Mouse (Mus musculus): ENCODE results near the gene Hnrnpul1. TPM values are rescaled to one million over a fixed set of nuclear protein-coding genes. Genes with fewer than 3 reads are reported as not detected.

Gene Hnrnpul1
- polyA plus RNA-seq, 1 experiment from 2014 or later: 72.9 TPM

DNA sequence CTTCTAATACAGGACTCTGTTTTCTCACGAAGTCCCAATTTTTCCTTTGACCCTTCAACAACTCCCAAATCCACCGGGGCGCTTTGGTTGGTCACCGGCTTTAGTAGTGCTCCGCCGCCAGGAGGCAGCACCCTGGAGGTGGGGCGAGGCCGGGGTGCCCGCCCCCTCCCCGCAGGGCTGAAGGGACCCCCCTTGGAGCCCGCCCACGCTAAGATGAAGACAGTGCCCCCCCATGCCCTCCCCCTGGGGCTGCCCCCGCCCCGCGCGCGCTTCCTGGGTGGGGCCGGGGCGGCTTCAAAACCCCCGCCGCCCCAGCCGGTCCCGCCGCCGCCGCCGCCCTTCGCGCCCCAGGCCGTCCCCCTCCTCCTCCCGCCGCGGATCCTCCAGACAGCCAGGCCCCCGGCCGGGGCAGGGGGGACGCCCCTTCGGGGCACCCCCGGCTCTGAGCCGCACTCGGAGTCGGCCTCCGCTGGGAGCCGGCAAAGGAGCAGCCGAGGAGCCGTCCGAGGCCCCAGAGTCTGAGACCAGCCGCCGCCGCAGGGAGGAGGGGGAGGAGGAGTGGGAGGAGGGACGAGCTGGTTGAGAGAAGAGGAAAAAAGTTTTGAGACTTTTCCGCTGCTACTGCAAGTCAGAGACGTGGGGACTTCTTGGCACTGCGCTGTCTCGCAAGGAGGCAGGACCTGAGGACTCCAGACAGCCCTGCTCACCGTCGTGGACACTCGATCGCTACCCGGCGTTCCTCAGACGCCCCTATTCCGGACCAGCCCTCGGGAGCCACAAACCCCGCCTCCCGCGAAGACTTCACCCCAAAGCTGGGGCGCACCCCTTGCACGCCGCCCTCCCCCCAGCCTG is 67.7 kb downstream of the Hnrnpul1 start, which contains the start of gene Tgfb1:
Gene Tgfb1, plus strand, starts transcription at position 323 of the 852 bp plus-strand sequence.
- under 1% methylated on average over 59 of the region's 69 CpGs for WGBS
- peaks cover 55% of the 10 kb centered on the region for H3K27me3 ChIP-seq
- no peaks in the 10 kb centered on the region for H3K9me3 ChIP-seq
- peaks cover 41% of the 10 kb centered on the region for H3K4me1 ChIP-seq
- peak within 1 kb of the TSS; percentile 88 for H3K4me2 ChIP-seq
- H3K9ac ChIP-seq: peak within 1 kb of the TSS; percentile 80
- ATAC-seq (ENCODE audit: insufficient number of reproducible peaks, insufficient read depth, low FRiP score, low TSS enrichment, low read depth): peak; percentile 34
- peak within 1 kb of the TSS; percentile 65 for H3K4me3 ChIP-seq
- H3K27ac ChIP-seq: peak within 1 kb of the TSS; percentile 85
- H3K36me3 ChIP-seq: peaks cover 8% of the 10 kb centered on the region; the same call in 1 of the 2 replicates

DNA sequence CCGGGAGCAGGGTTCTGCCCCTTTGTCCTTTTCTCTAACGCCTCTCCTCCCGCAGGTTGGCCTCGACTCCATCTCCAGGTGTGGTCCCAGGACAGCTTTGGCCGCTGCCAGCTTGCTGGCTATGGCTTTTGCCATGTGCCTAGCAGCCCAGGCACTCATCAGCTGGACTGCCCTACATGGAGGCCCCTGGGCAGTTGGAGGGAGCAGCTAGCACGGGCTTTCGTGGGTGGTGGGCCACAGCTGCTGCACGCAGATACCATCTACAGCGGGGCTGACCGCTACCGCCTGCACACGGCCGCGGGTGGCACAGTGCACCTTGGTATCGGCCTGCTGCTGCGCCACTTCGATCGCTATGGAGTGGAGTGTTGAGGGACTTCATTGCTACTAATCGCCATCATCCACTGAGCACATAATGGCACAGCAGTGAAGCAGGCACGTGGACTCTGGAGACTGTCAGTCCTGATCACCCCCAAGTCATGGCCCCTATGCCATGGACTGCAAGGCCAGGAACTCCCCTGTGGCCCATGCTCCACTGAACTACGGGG is 68.6 kb downstream of the Hnrnpul1 start:
- H3K27me3 ChIP-seq: peaks cover 50% of the 10 kb centered on the region
- H3K36me3 ChIP-seq: peaks cover 6% of the 10 kb centered on the region; the same call in 1 of the 2 replicates
- WGBS: 67% methylated on average over 21 of the region's 21 CpGs

DNA sequence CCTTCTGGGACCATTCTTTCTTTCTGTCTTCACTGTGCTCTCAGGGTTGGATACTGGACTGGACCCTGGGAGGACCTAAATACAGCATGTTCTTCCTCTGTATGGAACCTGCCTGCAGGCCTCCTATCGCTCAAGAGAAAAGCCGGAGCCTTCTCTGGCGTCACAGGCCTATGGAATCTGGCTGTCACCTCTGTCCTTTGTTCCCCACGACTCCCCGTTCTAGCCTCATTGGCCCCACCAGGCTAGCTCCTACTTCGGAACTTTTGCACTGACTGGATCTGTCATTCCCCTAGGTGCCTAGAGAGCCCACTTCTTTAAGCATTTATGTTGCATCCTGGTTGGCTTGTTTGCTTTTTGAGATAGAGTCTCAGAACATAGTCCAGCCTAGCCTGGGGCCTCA is 69.9 kb downstream of the Hnrnpul1 start:
- peak overlapping the region; percentile 35 for H3K27ac ChIP-seq
- H3K4me3 ChIP-seq: no peak overlapping the region
- peaks cover 53% of the 10 kb centered on the region for H3K4me1 ChIP-seq
- H3K9me3 ChIP-seq: no peaks in the 10 kb centered on the region
- peaks cover 40% of the 10 kb centered on the region for H3K27me3 ChIP-seq
- H3K4me2 ChIP-seq: no peak overlapping the region
- H3K36me3 ChIP-seq: peaks cover 6% of the 10 kb centered on the region; the same call in 1 of the 2 replicates
- H3K9ac ChIP-seq: no peak overlapping the region
- 80% methylated on average over 6 of the region's 6 CpGs for WGBS
- ATAC-seq (ENCODE audit: insufficient number of reproducible peaks, insufficient read depth, low FRiP score, low TSS enrichment, low read depth): no peak

More for the DNA sequence above, 68.6 kb downstream of the Hnrnpul1 start:
- no peaks in the 10 kb centered on the region for H3K9me3 ChIP-seq
- H3K4me1 ChIP-seq: peaks cover 46% of the 10 kb centered on the region
- no peak for ATAC-seq (ENCODE audit: insufficient number of reproducible peaks, insufficient read depth, low FRiP score, low TSS enrichment, low read depth)
- H3K9ac ChIP-seq: no peak overlapping the region
- H3K27ac ChIP-seq: peak overlapping the region; percentile 85; the same call in 1 of the 2 replicates
- H3K4me2 ChIP-seq: peak overlapping the region; percentile 88
- H3K4me3 ChIP-seq: peak overlapping the region; percentile 65

- Histone ChIP-seq H3K27ac (no peak overlapping the region), H3K9ac (no peak overlapping the region), H3K9me3 (no peaks in the 10 kb centered on the region), H3K4me3 (no peak overlapping the region), H3K27me3 (peaks cover 38% of the 10 kb centered on the region), H3K4me2 (no peak overlapping the region), H3K36me3 (peaks cover 6% of the 10 kb centered on the region; the same call in 1 of the 2 replicates), H3K4me1 (peaks cover 44% of the 10 kb centered on the region)
- WGBS: 66% methylated on average over 7 of the region's 7 CpGs
- no peak for ATAC-seq (ENCODE audit: insufficient number of reproducible peaks, insufficient read depth, low FRiP score, low TSS enrichment, low read depth)
Observed at GRCm38 (mm10) chr7:25683474-25684180, 70.9 kb downstream of the Hnrnpul1 start.

DNA sequence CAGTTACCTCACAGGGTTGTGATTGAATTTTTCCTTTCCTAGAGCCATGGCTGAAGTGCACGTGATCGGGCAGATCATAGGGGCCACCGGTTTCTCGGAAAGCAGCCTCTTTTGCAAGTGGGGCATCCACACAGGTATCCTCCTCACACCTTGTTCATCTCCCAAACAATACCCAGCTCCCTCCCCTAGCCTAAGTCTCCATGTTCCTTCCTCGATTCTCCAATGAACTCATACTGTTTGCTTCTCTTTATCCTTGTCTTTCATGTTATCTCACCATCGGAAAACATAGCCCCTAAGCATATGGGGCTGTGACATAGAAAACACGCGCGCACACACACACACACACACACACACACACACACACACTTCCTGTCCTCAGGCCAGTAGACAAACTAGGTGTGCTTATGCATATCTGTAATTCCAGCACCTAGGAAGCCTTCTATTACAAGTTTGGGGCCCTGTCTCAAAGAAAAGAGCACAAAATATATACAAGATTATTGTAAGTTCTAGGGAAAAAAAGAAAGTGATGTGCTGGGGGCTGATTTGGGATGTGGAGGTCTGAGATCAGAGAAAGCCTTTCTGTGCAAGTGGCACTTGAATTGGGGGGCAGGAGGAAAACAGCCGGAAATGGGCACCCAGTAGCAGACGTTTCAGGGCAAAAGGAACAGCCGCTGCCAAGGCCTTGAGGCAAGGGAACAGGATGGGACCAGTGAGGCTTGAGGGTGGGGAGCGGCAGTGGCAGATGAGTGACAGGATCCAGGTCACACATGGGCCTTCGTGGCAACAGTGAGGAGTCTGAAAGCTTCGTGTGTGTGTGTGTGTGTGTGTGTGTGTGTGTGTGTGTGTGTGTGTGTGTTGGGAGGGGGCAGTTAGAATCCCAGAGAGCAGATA is 73.0 kb downstream of the Hnrnpul1 start:
- Histone ChIP-seq H3K27ac (no peak overlapping the region), H3K4me3 (peak overlapping the region; percentile 64), H3K9me3 (no peaks in the 10 kb centered on the region), H3K9ac (peak overlapping the region; percentile 73; the same call in 1 of the 2 replicates), H3K36me3 (peaks cover 6% of the 10 kb centered on the region; the same call in 1 of the 2 replicates), H3K4me1 (peaks cover 31% of the 10 kb centered on the region), H3K27me3 (peaks cover 30% of the 10 kb centered on the region), H3K4me2 (peak overlapping the region; percentile 71)
- ATAC-seq (ENCODE audit: insufficient number of reproducible peaks, insufficient read depth, low FRiP score, low TSS enrichment, low read depth): no peak; the same call in 1 of the 2 replicates
- 57% methylated on average over 14 of the region's 15 CpGs for WGBS

DNA sequence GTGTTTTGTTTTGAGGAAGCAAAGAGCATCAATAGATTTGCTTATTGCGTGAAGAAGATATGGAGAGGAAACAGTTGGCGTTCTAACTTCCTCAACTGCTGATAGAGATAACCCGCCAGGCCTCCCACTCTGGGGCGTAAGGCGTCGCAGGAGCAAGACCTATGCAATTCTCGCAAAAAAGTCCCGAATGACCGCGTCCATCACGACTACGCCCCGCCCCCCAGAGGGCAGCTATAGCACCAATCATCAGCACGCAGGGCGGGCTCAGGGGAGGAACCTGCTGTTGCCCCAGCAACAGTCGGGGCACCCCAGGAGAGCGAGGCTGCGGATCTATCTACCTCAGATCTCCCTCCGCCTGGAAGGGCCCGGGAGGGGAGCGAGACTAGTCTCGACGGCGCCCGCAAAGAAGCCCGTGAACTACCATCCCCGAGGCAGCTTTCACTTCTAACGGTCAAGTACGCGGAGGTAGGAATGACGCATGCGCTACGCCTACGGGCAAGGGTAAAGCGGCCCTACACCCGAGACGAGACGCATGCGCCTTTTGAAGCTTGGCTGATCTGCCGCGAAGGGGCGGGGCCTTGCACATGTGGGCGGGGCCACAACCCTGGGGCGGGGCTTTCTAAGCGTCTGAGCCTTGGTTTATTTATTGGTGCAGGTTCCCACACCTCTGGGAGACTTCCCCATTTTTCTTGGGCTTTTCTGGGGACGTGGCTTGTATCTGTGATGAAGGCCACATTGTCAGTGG is 73.9 kb downstream of the Hnrnpul1 start, which contains the start of gene B9d2:
Gene B9d2, plus strand, starts transcription at position 267 of the 745 bp plus-strand sequence.
- H3K4me1 ChIP-seq: peaks cover 27% of the 10 kb centered on the region
- 0 out of 2 replicates have a peak, but pooled peaks cover 3% of the 10 kb centered on the region for H3K36me3 ChIP-seq
- H3K9ac ChIP-seq: peak within 1 kb of the TSS; percentile 73
- under 1% methylated on average over 46 of the region's 46 CpGs for WGBS
- H3K4me3 ChIP-seq: peak within 1 kb of the TSS; percentile 64
- H3K9me3 ChIP-seq: no peaks in the 10 kb centered on the region
- H3K4me2 ChIP-seq: peak within 1 kb of the TSS; percentile 71
- H3K27ac ChIP-seq: peak within 1 kb of the TSS; percentile 93
- peak; percentile 91 for ATAC-seq (ENCODE audit: insufficient number of reproducible peaks, insufficient read depth, low FRiP score, low TSS enrichment, low read depth)
- H3K27me3 ChIP-seq: peaks cover 29% of the 10 kb centered on the region

GRCm38 (mm10) chr7:25679971-25680370 is 74.6 kb downstream of the Hnrnpul1 start:
- peaks cover 26% of the 10 kb centered on the region for H3K4me1 ChIP-seq
- no peaks in the 10 kb centered on the region for H3K9me3 ChIP-seq
- peak overlapping the region; percentile 73; the same call in 1 of the 2 replicates for H3K9ac ChIP-seq
- H3K27ac ChIP-seq: no peak overlapping the region
- peak overlapping the region; percentile 64 for H3K4me3 ChIP-seq
- WGBS: 6% methylated on average over 6 of the region's 6 CpGs
- H3K4me2 ChIP-seq: peak overlapping the region; percentile 71
- peaks cover 33% of the 10 kb centered on the region for H3K27me3 ChIP-seq
- H3K36me3 ChIP-seq: 0 out of 2 replicates have a peak, but pooled peaks cover 3% of the 10 kb centered on the region
- ATAC-seq (ENCODE audit: insufficient number of reproducible peaks, insufficient read depth, low FRiP score, low TSS enrichment, low read depth): no peak

- Histone ChIP-seq H3K27me3 (peaks cover 57% of the 10 kb centered on the region), H3K36me3 (no peaks in the 10 kb centered on the region), H3K9me3 (no peaks in the 10 kb centered on the region), H3K4me2 (no peak overlapping the region), H3K4me1 (peaks cover 28% of the 10 kb centered on the region), H3K4me3 (no peak overlapping the region), H3K27ac (no peak overlapping the region), H3K9ac (no peak overlapping the region)
- ATAC-seq (ENCODE audit: insufficient number of reproducible peaks, insufficient read depth, low FRiP score, low TSS enrichment, low read depth): no peak
- 91% methylated on average over 7 of the region's 7 CpGs for WGBS
Observed at GRCm38 (mm10) chr7:25677013-25677412, 77.5 kb downstream of the Hnrnpul1 start.

DNA sequence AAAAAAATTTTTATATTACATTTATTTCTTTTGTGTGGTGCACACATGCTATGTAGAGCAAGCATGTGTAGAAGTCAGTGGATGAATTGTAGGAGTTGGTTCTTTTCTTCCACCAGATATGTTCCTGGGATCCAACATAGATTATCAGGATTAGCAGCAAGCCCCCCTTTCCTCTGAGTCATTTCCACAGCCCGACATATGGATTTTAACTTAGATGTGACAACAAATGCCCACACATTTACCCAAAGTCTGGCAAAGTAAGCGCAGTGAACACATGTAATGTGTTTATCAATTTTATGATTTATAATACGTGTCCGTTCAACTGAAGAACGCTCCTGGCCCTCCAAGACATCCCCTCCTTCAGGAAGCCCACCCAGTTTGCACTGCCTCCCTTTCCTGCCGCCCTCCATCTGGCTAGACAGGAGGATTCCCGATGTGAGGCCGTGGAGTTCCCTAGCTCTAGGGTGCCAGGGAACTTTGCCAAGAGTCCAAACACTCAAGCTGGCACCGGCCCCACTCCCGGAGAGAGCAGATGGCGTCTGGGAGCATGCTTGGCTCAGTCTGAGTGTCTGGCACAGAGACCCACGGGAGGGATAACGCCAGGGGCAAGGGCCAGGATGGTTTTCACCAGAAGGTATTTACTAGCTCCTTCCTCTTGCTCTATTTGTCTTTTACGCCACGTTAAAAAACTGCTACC is 78.3 kb downstream of the Hnrnpul1 start:
- Histone ChIP-seq H3K36me3 (no peaks in the 10 kb centered on the region), H3K9me3 (no peaks in the 10 kb centered on the region), H3K4me3 (no peak overlapping the region), H3K4me2 (peak overlapping the region; percentile 9; the same call in 1 of the 2 replicates), H3K27me3 (peaks cover 57% of the 10 kb centered on the region), H3K9ac (no peak overlapping the region), H3K27ac (no peak overlapping the region), H3K4me1 (peaks cover 24% of the 10 kb centered on the region)
- ATAC-seq (ENCODE audit: insufficient number of reproducible peaks, insufficient read depth, low FRiP score, low TSS enrichment, low read depth): no peak
- 63% methylated on average over 15 of the region's 15 CpGs for WGBS
